Mouse (Mus musculus): Measurements from ENCODE around the gene Hmgn5. TPM values are rescaled to one million over a fixed set of nuclear protein-coding genes. Genes with fewer than 3 reads are reported as not detected.

Hmgn5 gene
- 25.1 and 28.5 TPM in 2 replicates for polyA plus RNA-seq (2016; fragmentation: Nextera tagmentation; extraction: Ambion mirVana)

GRCm38 (mm10) chrX:109013283-109013682 lies at the start of gene Hmgn5:
Gene Hmgn5 (minus strand): TSS chrX:109013404.
- no peaks in the 10 kb centered on the region for H3K9me3 ChIP-seq
- peak within 1 kb of the TSS; percentile 80 for H3K27ac ChIP-seq
- H3K4me1 ChIP-seq (replicated peaks) = no peaks in the 10 kb centered on the region
- H3K27me3 ChIP-seq = no peaks in the 10 kb centered on the region
- peak; percentile 99 for ATAC-seq (ENCODE audit: insufficient number of reproducible peaks, insufficient read depth, low FRiP score, low TSS enrichment, low read depth)
- no peaks in the 10 kb centered on the region for H3K36me3 ChIP-seq
- peak within 1 kb of the TSS; percentile 35 for H3K9ac ChIP-seq (replicated peaks)
- peak within 1 kb of the TSS; percentile 44 for H3K4me3 ChIP-seq (replicated peaks)
- H3K4me2 ChIP-seq = peak within 1 kb of the TSS; percentile 56
- 13% methylated on average over 25 of the region's 25 CpGs for WGBS

- no peak overlapping the region for H3K4me2 ChIP-seq
- H3K36me3 ChIP-seq = no peaks in the 10 kb centered on the region
- no peaks in the 10 kb centered on the region for H3K9me3 ChIP-seq
- H3K4me1 ChIP-seq (replicated peaks) = no peaks in the 10 kb centered on the region
- ATAC-seq (ENCODE audit: insufficient number of reproducible peaks, insufficient read depth, low FRiP score, low TSS enrichment, low read depth) = no peak
- WGBS = 94% methylated on average over 1 of the region's 1 CpGs
- H3K27ac ChIP-seq = no peak overlapping the region
- H3K9ac ChIP-seq (replicated peaks) = no peak overlapping the region
- no peak overlapping the region for H3K4me3 ChIP-seq (replicated peaks)
- H3K27me3 ChIP-seq = no peaks in the 10 kb centered on the region
These were observed 34.6 kb upstream of the Hmgn5 start for GRCm38 (mm10) chrX:109047773-109048172.

DNA sequence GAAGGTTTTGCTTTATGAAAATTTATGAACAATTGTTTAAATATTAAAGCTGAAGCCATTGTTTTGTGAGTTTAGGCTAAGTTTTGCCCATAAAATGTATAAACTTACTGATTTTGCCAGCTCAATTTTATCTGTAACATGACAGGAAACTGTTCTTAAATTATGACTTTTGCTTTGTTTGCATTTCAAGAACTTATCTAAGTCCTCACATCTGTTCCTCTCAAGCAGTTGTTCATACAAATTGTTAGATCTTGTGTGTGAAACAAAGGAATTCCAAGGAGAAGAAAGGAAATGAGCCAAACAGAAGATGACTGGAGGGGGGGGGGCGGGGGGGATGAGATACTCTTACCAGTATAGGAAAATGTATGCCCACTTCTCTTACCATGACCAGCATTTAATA lies 13.0 kb upstream of the Hmgn5 start:
- Histone ChIP-seq H3K36me3 (no peaks in the 10 kb centered on the region), H3K4me3 (replicated peaks) (no peak overlapping the region), H3K9ac (replicated peaks) (no peak overlapping the region), H3K9me3 (no peaks in the 10 kb centered on the region), H3K27ac (no peak overlapping the region), H3K27me3 (no peaks in the 10 kb centered on the region), H3K4me2 (no peak overlapping the region), H3K4me1 (replicated peaks) (no peaks in the 10 kb centered on the region)
- WGBS = 71% methylated on average over 1 of the region's 1 CpGs
- ATAC-seq (ENCODE audit: insufficient number of reproducible peaks, insufficient read depth, low FRiP score, low TSS enrichment, low read depth) = no peak

DNA sequence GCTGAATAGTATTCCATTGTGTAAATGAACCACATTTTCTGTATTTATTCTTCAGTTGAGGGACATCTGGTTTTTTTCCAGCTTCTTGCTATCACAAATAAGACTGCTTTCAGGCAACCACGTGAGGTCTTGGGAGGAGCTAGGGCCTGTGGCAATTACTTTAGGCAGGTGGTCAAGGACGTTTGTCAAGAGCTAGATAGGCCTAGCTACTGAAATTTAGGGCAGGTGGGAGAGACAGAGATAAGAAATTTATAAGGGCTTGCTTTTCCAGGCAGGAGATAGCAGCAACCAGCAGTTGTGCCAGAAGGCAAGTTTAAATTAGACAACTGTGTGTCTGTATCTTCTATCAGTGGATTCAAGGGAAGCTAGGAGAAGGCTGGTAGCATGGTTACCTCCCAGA lies 7.7 kb upstream of the Hmgn5 start:
- no peak overlapping the region for H3K27ac ChIP-seq
- H3K4me1 ChIP-seq (replicated peaks) = no peaks in the 10 kb centered on the region
- H3K4me3 ChIP-seq (replicated peaks) = no peak overlapping the region
- H3K4me2 ChIP-seq = no peak overlapping the region
- H3K9ac ChIP-seq (replicated peaks) = no peak overlapping the region
- no peak for ATAC-seq (ENCODE audit: insufficient number of reproducible peaks, insufficient read depth, low FRiP score, low TSS enrichment, low read depth)
- no peaks in the 10 kb centered on the region for H3K27me3 ChIP-seq
- H3K9me3 ChIP-seq = no peaks in the 10 kb centered on the region
- no peaks in the 10 kb centered on the region for H3K36me3 ChIP-seq
- 54% methylated on average over 2 of the region's 2 CpGs for WGBS

DNA sequence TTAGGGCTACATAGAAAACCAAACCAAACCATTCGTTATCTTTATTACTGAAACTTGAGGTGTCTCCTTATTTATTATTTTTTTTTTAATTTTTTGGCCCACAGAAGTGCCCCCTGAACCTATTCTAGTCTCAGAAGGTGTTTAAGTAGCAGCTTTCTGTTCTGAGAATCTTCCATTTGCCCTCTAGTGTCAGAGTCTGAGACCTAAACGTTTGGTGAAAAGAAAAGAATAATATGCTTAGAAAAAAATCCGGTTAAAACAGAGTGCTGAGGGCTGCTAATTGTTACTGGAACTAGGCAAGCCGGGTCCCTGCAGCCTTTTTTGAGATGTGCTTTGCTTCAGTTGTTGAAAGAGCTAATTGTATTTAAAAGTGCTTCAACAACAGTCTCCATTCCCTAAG lies 962 bp upstream of the Hmgn5 start:
- Histone ChIP-seq H3K4me1 (replicated peaks) (no peaks in the 10 kb centered on the region), H3K9me3 (no peaks in the 10 kb centered on the region), H3K27me3 (no peaks in the 10 kb centered on the region), H3K36me3 (no peaks in the 10 kb centered on the region), H3K27ac (no peak overlapping the region), H3K4me2 (peak overlapping the region; percentile 49), H3K4me3 (replicated peaks) (peak overlapping the region; percentile 44; the same call in 1 of the 2 replicates), H3K9ac (replicated peaks) (no peak overlapping the region)
- 39% methylated on average over 4 of the region's 4 CpGs for WGBS
- ATAC-seq (ENCODE audit: insufficient number of reproducible peaks, insufficient read depth, low FRiP score, low TSS enrichment, low read depth) = no peak

DNA sequence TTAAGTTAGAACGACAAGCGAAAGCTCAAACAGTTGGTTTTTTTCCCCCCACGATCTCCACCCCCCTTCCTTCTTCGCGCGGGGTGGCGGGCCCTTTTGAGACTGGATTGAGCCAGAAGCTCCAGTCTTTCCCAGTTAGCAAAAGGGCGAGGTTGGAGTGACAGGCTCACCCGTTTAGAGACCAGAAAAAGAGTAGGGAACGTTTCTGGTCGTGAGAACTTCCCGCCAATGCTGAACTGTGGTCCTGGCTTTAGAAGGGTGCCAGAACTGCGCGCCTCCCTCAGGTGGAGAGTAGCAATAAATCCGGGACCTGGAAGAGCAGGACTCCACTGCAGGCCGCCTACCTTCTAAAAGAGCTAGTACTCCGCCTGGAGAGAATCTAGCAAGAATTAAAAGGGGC lies 482 bp upstream of the Hmgn5 start:
- no peaks in the 10 kb centered on the region for H3K9me3 ChIP-seq
- H3K27ac ChIP-seq = peak overlapping the region; percentile 80
- no peaks in the 10 kb centered on the region for H3K27me3 ChIP-seq
- WGBS = 19% methylated on average over 17 of the region's 17 CpGs
- H3K4me1 ChIP-seq (replicated peaks) = no peaks in the 10 kb centered on the region
- no peaks in the 10 kb centered on the region for H3K36me3 ChIP-seq
- H3K9ac ChIP-seq (replicated peaks) = no peak overlapping the region; the same call in 1 of the 2 replicates
- H3K4me3 ChIP-seq (replicated peaks) = peak overlapping the region; percentile 44
- peak; percentile 75 for ATAC-seq (ENCODE audit: insufficient number of reproducible peaks, insufficient read depth, low FRiP score, low TSS enrichment, low read depth)
- H3K4me2 ChIP-seq = peak overlapping the region; percentile 49

- Histone ChIP-seq H3K36me3 (no peaks in the 10 kb centered on the region), H3K9me3 (no peaks in the 10 kb centered on the region), H3K27ac (peak overlapping the region; percentile 60; the same call in 1 of the 2 replicates), H3K4me2 (peak overlapping the region; percentile 56), H3K27me3 (no peaks in the 10 kb centered on the region), H3K9ac (replicated peaks) (peak overlapping the region; percentile 35), H3K4me3 (replicated peaks) (peak overlapping the region; percentile 44), H3K4me1 (replicated peaks) (no peaks in the 10 kb centered on the region)
- ATAC-seq (ENCODE audit: insufficient number of reproducible peaks, insufficient read depth, low FRiP score, low TSS enrichment, low read depth) = peak; percentile 49; the same call in 1 of the 2 replicates
- 20% methylated on average over 23 of the region's 23 CpGs for WGBS
These were observed 703 bp downstream of the Hmgn5 start for GRCm38 (mm10) chrX:109012371-109013031.

GRCm38 (mm10) chrX:109011611-109012185 lies 1.5 kb downstream of the Hmgn5 start:
- Histone ChIP-seq H3K4me1 (replicated peaks) (no peaks in the 10 kb centered on the region), H3K36me3 (no peaks in the 10 kb centered on the region), H3K9me3 (no peaks in the 10 kb centered on the region), H3K4me3 (replicated peaks) (peak overlapping the region; percentile 44), H3K27me3 (no peaks in the 10 kb centered on the region), H3K9ac (replicated peaks) (no peak overlapping the region), H3K4me2 (peak overlapping the region; percentile 56), H3K27ac (no peak overlapping the region)
- ATAC-seq (ENCODE audit: insufficient number of reproducible peaks, insufficient read depth, low FRiP score, low TSS enrichment, low read depth) = no peak
- WGBS = 41% methylated on average over 13 of the region's 13 CpGs

DNA sequence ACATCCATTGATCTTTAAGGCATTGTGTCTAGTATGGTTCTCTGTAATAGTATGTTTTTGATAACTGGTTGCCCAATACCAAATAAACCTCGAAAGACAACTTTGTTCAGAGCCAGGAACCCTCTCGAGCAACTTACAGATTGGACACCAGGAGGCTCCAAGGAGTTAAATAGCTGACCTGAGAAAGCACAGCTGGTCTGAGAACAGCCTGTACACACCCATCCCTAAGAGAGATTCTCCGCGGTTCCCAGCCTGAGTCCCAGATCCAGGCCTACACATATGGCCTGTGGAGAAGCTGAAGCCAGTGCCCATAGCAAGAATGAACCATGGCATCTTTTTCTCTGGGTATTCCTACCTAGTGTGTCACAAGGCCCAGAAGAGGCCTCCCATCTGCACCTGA lies 11.9 kb downstream of the Hmgn5 start:
- Histone ChIP-seq H3K9ac (replicated peaks) (no peak overlapping the region), H3K27ac (no peak overlapping the region), H3K27me3 (no peaks in the 10 kb centered on the region), H3K36me3 (no peaks in the 10 kb centered on the region; the same call in 1 of the 2 replicates), H3K4me1 (replicated peaks) (no peaks in the 10 kb centered on the region), H3K4me2 (no peak overlapping the region), H3K9me3 (no peaks in the 10 kb centered on the region), H3K4me3 (replicated peaks) (no peak overlapping the region)
- WGBS = 63% methylated on average over 4 of the region's 4 CpGs
- ATAC-seq (ENCODE audit: insufficient number of reproducible peaks, insufficient read depth, low FRiP score, low TSS enrichment, low read depth) = no peak

Other genes starting within 250 kb of the Hmgn5 start
- 3.7 and 4.4 TPM in 2 replicates for gene Brwd3, start 179.0 kb downstream of the Hmgn5 start, polyA plus RNA-seq (2016; fragmentation: Nextera tagmentation; extraction: Ambion mirVana)
- gene Sh3bgrl, start 82.0 kb upstream of the Hmgn5 start, polyA plus RNA-seq (2016; fragmentation: Nextera tagmentation; extraction: Ambion mirVana) = 171 and 187 TPM in 2 replicates
- 0.14 and 0.18 TPM in 2 replicates for gene Gm6377, start 183.4 kb upstream of the Hmgn5 start, polyA plus RNA-seq (2016; fragmentation: Nextera tagmentation; extraction: Ambion mirVana)

Measured in limb, embryonic 12.5 days (tissue).